Mouse (Mus musculus): ENCODE measurements around the gene Mfsd4b1.

DNA sequence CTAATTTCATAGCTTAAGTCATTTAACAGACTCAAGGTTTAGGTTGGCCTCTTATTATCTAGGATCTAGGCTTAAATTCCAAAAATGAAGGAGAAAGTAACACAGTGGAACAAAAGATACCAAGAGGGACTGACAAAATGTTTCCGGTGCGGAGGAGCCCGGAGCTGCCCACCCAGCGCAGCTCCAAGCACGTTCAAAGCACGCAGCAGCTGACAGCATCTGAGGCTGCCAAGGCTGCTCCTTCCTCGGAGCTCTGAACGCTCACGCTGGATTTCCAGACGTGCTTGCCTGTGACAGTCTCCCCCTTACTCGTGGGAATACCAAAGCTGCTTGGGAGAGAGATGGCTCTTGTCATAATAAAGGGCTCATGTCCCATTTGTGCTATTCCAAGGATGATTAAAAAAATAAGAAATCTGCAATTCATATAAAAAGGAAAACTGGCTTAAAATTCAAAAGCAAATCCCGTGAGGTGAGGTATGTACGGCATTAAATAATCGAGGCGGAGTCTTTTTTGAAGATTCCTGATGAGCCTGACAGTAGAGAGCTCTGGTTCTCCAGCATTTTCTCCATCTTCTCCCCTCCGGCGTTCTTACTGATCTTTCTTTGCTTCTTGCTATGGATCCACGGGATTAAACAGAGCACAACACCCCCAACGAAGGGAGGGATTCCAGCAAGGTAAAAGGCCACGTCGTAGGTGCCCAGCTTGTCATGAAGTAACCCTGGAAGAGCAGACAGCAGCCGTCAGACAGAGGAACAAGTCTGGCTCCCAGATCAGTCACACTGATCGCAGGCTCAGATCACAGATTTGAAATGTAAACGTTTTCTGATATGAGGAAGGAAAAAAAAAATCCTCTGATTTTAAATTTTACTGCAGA lies 11.9 kb upstream of the Mfsd4b1 start:
- TF ChIP-seq CTCF (IDR thresholded peaks at IDR 0.05; ENCODE audit: borderline replicate concordance, extremely low read depth, insufficient read depth, insufficient read length) (no peak), POLR2A (IDR thresholded peaks at IDR 0.05; ENCODE audit: borderline replicate concordance, extremely low read depth, insufficient read depth, insufficient read length, poor library complexity, severe bottlenecking) (no peak)

Measured in brain, embryonic 14.5 days (tissue).